Mouse (Mus musculus): ENCODE data around the gene Ugt3a2. TPM values are rescaled to one million over a fixed set of nuclear protein-coding genes. Genes with fewer than 3 reads are reported as not detected.

Ugt3a2 gene
- total and polyA plus RNA-seq, 3 experiments = not detected

- ATAC-seq (ENCODE audit: extremely low read depth, insufficient number of reproducible peaks, low FRiP score, poor library complexity, severe bottlenecking) (no peak), DNase-seq (ENCODE audit: low spot score) (no peak)
- Histone ChIP-seq H3K9me3 (replicated peaks) (no peaks in the 10 kb centered on the region), H3K27me3 (ENCODE audit: insufficient read depth, low read length) (no peaks in the 10 kb centered on the region; the same call in 1 of the 2 replicates), H3K4me1 (ENCODE audit: insufficient read depth, low read depth, low read length) (no peaks in the 10 kb centered on the region), H3K36me3 (replicated peaks) (no peaks in the 10 kb centered on the region), H3K4me3 (ENCODE audit: low read depth, low read length) (no peak overlapping the region)
- no peak for TF ChIP-seq POLR2AphosphoS5 (IDR thresholded peaks at IDR 0.05; ENCODE audit: insufficient replicate concordance, low read depth, low read length)
- TF ChIP-seq GATA2 (IDR thresholded peaks at IDR 0.05; ENCODE audit: borderline replicate concordance, low read depth, low read length) = no peak
- no peak for TF ChIP-seq GATA1 (IDR thresholded peaks at IDR 0.05; ENCODE audit: borderline replicate concordance, low read length)
- TF ChIP-seq CTCF (IDR thresholded peaks at IDR 0.05; ENCODE audit: low read depth, low read length) = no peak
- TF ChIP-seq TAL1 (conservative IDR thresholded peaks at IDR 0.05; ENCODE audit: low read depth, low read length) = no peak
These were observed 13.4 kb downstream of the Ugt3a2 start for GRCm38 (mm10) chr15:9348739-9349138.

DNA sequence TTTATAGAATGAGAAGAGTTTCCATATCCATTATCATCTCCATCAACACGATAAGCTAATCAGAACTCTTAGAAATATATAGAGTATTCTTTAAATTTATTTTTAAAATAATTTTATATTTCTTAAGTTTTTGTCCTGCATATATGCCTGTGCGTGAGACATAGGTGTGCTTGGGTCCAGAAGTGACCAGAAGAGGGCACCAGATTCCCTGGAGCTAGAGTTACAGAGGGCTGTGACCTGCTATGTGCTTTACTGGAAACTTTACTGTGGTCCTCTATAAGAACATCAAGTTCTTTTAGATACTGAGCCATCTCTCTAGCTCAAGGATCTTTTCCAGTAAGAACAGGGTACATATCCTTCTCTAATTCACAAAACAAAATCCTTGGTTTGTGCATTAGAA lies 27.5 kb downstream of the Ugt3a2 start:
- no peak for DNase-seq (ENCODE audit: low spot score)
- Histone ChIP-seq H3K27me3 (ENCODE audit: insufficient read depth, low read length) (0 out of 2 replicates have a peak, but pooled peaks cover 2% of the 10 kb centered on the region), H3K36me3 (replicated peaks) (no peaks in the 10 kb centered on the region), H3K9me3 (replicated peaks) (no peaks in the 10 kb centered on the region), H3K4me3 (ENCODE audit: low read depth, low read length) (no peak overlapping the region), H3K4me1 (ENCODE audit: insufficient read depth, low read depth, low read length) (no peaks in the 10 kb centered on the region)
- ATAC-seq (ENCODE audit: extremely low read depth, insufficient number of reproducible peaks, low FRiP score, poor library complexity, severe bottlenecking) = no peak
- TF ChIP-seq GATA2 (IDR thresholded peaks at IDR 0.05; ENCODE audit: borderline replicate concordance, low read depth, low read length) = no peak
- no peak for TF ChIP-seq POLR2AphosphoS5 (IDR thresholded peaks at IDR 0.05; ENCODE audit: insufficient replicate concordance, low read depth, low read length)
- TF ChIP-seq TAL1 (conservative IDR thresholded peaks at IDR 0.05; ENCODE audit: low read depth, low read length) = no peak
- no peak for TF ChIP-seq CTCF (IDR thresholded peaks at IDR 0.05; ENCODE audit: low read depth, low read length)
- no peak for TF ChIP-seq GATA1 (IDR thresholded peaks at IDR 0.05; ENCODE audit: borderline replicate concordance, low read length)

DNA sequence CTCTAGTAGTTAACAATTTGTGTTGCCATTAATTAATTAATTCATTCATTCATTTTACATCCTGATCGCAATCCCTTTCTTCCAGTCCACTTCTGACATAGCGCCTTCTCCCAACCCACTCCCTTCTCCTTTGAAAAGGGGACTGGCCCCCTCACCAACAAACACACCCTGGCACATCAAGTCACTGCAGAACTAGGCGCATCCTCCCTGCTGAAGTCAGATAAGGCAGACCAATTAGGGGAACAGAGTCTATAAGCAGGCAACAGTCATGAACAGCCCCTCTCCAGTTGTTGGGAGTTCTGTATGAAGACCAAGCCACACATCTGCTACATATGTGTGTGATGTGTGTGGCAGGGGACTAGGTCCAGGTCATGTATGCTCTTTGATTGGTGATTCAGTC lies 33.4 kb downstream of the Ugt3a2 start:
- Histone ChIP-seq H3K4me3 (ENCODE audit: low read depth, low read length) (no peak overlapping the region), H3K27me3 (ENCODE audit: insufficient read depth, low read length) (no peaks in the 10 kb centered on the region), H3K9me3 (replicated peaks) (no peaks in the 10 kb centered on the region), H3K36me3 (replicated peaks) (no peaks in the 10 kb centered on the region), H3K4me1 (ENCODE audit: insufficient read depth, low read depth, low read length) (no peaks in the 10 kb centered on the region)
- ATAC-seq (ENCODE audit: extremely low read depth, insufficient number of reproducible peaks, low FRiP score, poor library complexity, severe bottlenecking) = no peak
- DNase-seq (ENCODE audit: low spot score) = no peak
- TF ChIP-seq GATA1 (IDR thresholded peaks at IDR 0.05; ENCODE audit: borderline replicate concordance, low read length) (no peak), CTCF (IDR thresholded peaks at IDR 0.05; ENCODE audit: low read depth, low read length) (no peak), TAL1 (conservative IDR thresholded peaks at IDR 0.05; ENCODE audit: low read depth, low read length) (no peak), POLR2AphosphoS5 (IDR thresholded peaks at IDR 0.05; ENCODE audit: insufficient replicate concordance, low read depth, low read length) (no peak), GATA2 (IDR thresholded peaks at IDR 0.05; ENCODE audit: borderline replicate concordance, low read depth, low read length) (no peak)

GRCm38 (mm10) chr15:9376281-9376680 lies 40.9 kb downstream of the Ugt3a2 start:
- no peak for DNase-seq (ENCODE audit: low spot score)
- H3K36me3 ChIP-seq (replicated peaks) = no peaks in the 10 kb centered on the region
- no peaks in the 10 kb centered on the region for H3K9me3 ChIP-seq (replicated peaks)
- no peak for TF ChIP-seq CTCF (IDR thresholded peaks at IDR 0.05; ENCODE audit: low read depth, low read length)
- no peak for TF ChIP-seq POLR2AphosphoS5 (IDR thresholded peaks at IDR 0.05; ENCODE audit: insufficient replicate concordance, low read depth, low read length)
- TF ChIP-seq TAL1 (conservative IDR thresholded peaks at IDR 0.05; ENCODE audit: low read depth, low read length) = no peak
- no peak for TF ChIP-seq GATA2 (IDR thresholded peaks at IDR 0.05; ENCODE audit: borderline replicate concordance, low read depth, low read length)
- no peak for TF ChIP-seq GATA1 (IDR thresholded peaks at IDR 0.05; ENCODE audit: borderline replicate concordance, low read length)
- no peaks in the 10 kb centered on the region for H3K27me3 ChIP-seq (ENCODE audit: insufficient read depth, low read length)
- no peaks in the 10 kb centered on the region for H3K4me1 ChIP-seq (ENCODE audit: insufficient read depth, low read depth, low read length)
- H3K4me3 ChIP-seq (ENCODE audit: low read depth, low read length) = no peak overlapping the region
- ATAC-seq (ENCODE audit: extremely low read depth, insufficient number of reproducible peaks, low FRiP score, poor library complexity, severe bottlenecking) = no peak

DNA sequence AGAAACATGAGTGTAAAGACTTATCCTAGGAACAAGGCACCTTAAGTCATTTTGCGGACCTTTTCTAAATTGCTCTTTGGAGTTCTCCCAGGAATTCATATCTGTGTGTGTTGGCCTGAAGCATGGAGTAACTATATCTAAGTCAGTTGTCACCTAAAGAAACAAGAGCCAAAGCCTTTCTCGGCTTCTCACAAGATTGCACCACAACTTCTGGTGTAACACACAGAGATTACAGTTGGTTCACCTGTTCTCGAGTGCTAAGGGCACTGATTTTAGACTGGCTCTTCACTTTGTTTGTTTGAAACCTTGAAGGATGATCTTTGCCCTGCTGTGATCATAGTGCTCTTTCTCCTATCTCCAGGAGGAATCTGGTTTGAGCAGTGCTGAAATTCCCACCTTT lies 74.1 kb downstream of the Ugt3a2 start:
- H3K9me3 ChIP-seq (replicated peaks) = no peaks in the 10 kb centered on the region
- DNase-seq (ENCODE audit: low spot score) = no peak
- H3K4me3 ChIP-seq (ENCODE audit: low read depth, low read length) = no peak overlapping the region
- H3K36me3 ChIP-seq (replicated peaks) = no peaks in the 10 kb centered on the region
- TF ChIP-seq POLR2AphosphoS5 (IDR thresholded peaks at IDR 0.05; ENCODE audit: insufficient replicate concordance, low read depth, low read length) = no peak
- TF ChIP-seq CTCF (IDR thresholded peaks at IDR 0.05; ENCODE audit: low read depth, low read length) = no peak
- TF ChIP-seq TAL1 (conservative IDR thresholded peaks at IDR 0.05; ENCODE audit: low read depth, low read length) = no peak
- TF ChIP-seq GATA1 (IDR thresholded peaks at IDR 0.05; ENCODE audit: borderline replicate concordance, low read length) = no peak
- TF ChIP-seq GATA2 (IDR thresholded peaks at IDR 0.05; ENCODE audit: borderline replicate concordance, low read depth, low read length) = no peak
- H3K4me1 ChIP-seq (ENCODE audit: insufficient read depth, low read depth, low read length) = no peaks in the 10 kb centered on the region
- ATAC-seq (ENCODE audit: extremely low read depth, insufficient number of reproducible peaks, low FRiP score, poor library complexity, severe bottlenecking) = no peak
- H3K27me3 ChIP-seq (ENCODE audit: insufficient read depth, low read length) = peaks cover 3% of the 10 kb centered on the region; the same call in 1 of the 2 replicates

Other genes with a start within 250 kb of the Ugt3a2 start
- 19.1 and 21.7 TPM in 2 replicates for gene Lmbrd2, start 195.0 kb upstream of the Ugt3a2 start, total RNA-seq (2014; fragmentation: Nextera tagmentation)
- gene Lmbrd2, start 195.0 kb upstream of the Ugt3a2 start, total RNA-seq (2017) = 8.9 and 11.0 TPM in 2 replicates
- gene Lmbrd2, start 195.0 kb upstream of the Ugt3a2 start, polyA plus RNA-seq (2012) = 0.41 and 0.53 TPM in 2 replicates
- 34.3 and 35.3 TPM in 2 replicates for gene Skp2, start 180.1 kb upstream of the Ugt3a2 start, total RNA-seq (2014; fragmentation: Nextera tagmentation)
- gene Skp2, start 180.1 kb upstream of the Ugt3a2 start, total RNA-seq (2017) = 28.7 and 29.8 TPM in 2 replicates
- 5.9 and 10.2 TPM in 2 replicates for gene Skp2, start 180.1 kb upstream of the Ugt3a2 start, polyA plus RNA-seq (2012)
- gene Ugt3a1, start 58.7 kb upstream of the Ugt3a2 start, total RNA-seq (2014; fragmentation: Nextera tagmentation) = not detected in 2 replicates
- gene Ugt3a1, start 58.7 kb upstream of the Ugt3a2 start, total RNA-seq (2017) = 0.16 and 0.29 TPM in 2 replicates
- gene Ugt3a1, start 58.7 kb upstream of the Ugt3a2 start, polyA plus RNA-seq (2012) = not detected in 2 replicates
- gene Capsl, start 100.5 kb downstream of the Ugt3a2 start, total RNA-seq (2014; fragmentation: Nextera tagmentation) = not detected in 2 replicates
- gene Capsl, start 100.5 kb downstream of the Ugt3a2 start, total RNA-seq (2017) = not detected in 2 replicates
- gene Capsl, start 100.5 kb downstream of the Ugt3a2 start, polyA plus RNA-seq (2012) = not detected in 2 replicates
- not detected in 2 replicates for gene Il7r, start 194.6 kb downstream of the Ugt3a2 start, total RNA-seq (2014; fragmentation: Nextera tagmentation)
- 0.17 and 0.27 TPM in 2 replicates for gene Il7r, start 194.6 kb downstream of the Ugt3a2 start, total RNA-seq (2017)
- gene Il7r, start 194.6 kb downstream of the Ugt3a2 start, polyA plus RNA-seq (2012) = not detected in 2 replicates